Mouse (Mus musculus) lung, adult 2 months (tissue): ENCODE measurements around the gene Rims3.

Experiments used
- CTCF ChIP-seq: fragments of 200-500 bp; IDR thresholded peaks from 2 replicates; pipeline ENCODE4 v1.5.1; 2011; ENCODE audit warnings: mild to moderate bottlenecking, low read length, control low read depth; ENCODE audit not compliant: insufficient read depth
- POLR2A ChIP-seq: fragments of 200-500 bp; IDR thresholded peaks from 2 replicates; pipeline ENCODE4 v1.6.1; 2011; ENCODE audit warnings: low read depth, mild to moderate bottlenecking, control low read depth, low read length, borderline replicate concordance; ENCODE audit errors: extremely low read depth

DNA sequence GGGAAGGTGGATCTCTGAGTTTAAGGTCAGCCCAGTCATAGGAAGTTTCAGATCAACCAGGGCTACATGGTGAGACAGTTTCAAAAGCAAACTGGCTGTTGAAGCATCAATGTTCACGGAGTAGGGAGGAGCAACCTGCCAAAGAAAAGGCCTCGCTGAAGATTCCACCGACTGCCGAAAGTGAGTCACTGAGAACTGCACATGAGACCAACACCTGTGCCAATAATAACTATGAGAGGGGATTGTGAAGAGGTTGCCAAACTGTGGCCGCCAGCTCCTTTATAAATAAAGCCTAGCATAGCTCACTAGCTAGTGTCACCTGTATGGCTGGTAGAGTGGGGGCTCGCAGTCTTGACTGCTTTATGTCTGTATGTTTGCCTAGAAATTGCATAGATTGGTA lies 56.5 kb downstream of the Rims3 start:
- no peak for TF ChIP-seq CTCF
- TF ChIP-seq POLR2A: no peak
